Comparison of ENCODE assay signal across 25 mouse cellular contexts in the genomic region with DNA sequence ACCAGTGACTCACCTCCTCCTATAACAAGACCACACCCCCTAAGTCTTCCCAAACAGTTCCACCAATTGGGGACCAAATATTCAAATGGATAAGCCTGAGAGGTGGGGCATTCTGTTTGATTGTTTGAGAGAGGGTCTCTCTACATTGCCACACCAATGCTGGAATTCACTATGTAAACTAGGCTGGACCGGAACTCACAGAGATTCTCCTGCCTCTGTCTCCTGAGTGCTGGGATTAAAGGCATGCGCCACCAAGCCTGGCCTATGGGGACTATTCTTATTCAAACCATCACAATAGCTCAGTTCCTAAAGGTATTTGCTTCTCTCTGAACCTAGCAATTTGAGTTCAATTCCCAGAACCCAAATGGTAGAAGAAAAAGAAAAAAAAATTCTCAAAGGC. TPM values are rescaled to one million over a fixed set of nuclear protein-coding genes. Genes with fewer than 3 reads are reported as not detected.
DNase-seq lines count a peak whose midpoint lies in the region; ATAC-seq lines count a peak whose summit lies in the region.
"Had no signal": no experiment of that assay in that cellular context is flagged by ENCODE, and none has a peak within 500 bp of the region (broad histone marks: within the 10 kb centered on the region; RNA-seq: fewer than 3 reads in every experiment).

No protein-coding gene starts in this region.

- no peaks in the 10 kb centered on the region for H3K27me3 ChIP-seq in heart, embryonic 12.5 days (replicated peaks)
- H3K27me3 ChIP-seq in embryonic facial prominence, embryonic 10.5 days (replicated peaks; ENCODE audit: low read depth, poor library complexity, severe bottlenecking): peaks cover 9% of the 10 kb centered on the region; the same call in 1 of the 2 replicates
- H3K27me3 ChIP-seq: CH12.LX, Patski had no signal

- peaks cover 3% of the 10 kb centered on the region; the same call in 1 of the 2 replicates for H3K4me1 ChIP-seq in heart, embryonic 12.5 days (replicated peaks)
- peaks cover 8% of the 10 kb centered on the region for H3K4me1 ChIP-seq in embryonic facial prominence, embryonic 10.5 days

- no peak overlapping the region for H3K9ac ChIP-seq in heart, embryonic 12.5 days

- H3K4me3 ChIP-seq in heart, embryonic 12.5 days: no peak overlapping the region
- no peak overlapping the region for H3K4me3 ChIP-seq in embryonic facial prominence, embryonic 10.5 days

- peaks cover 8% of the 10 kb centered on the region; the same call in 1 of the 2 replicates for H3K36me3 ChIP-seq in heart, embryonic 12.5 days
- H3K36me3 ChIP-seq in embryonic facial prominence, embryonic 10.5 days (replicated peaks): peaks cover 10% of the 10 kb centered on the region

- DNase-seq in heart, adult 11 months: peak; percentile 23
- peak; percentile 55 for DNase-seq in ES-CJ7 (ENCODE audit: low read depth, low spot score)
- DNase-seq in R1 (ENCODE audit: low read depth, low spot score): peak; percentile 81
- DNase-seq in ZHBTc4 (ENCODE audit: low read depth, low spot score): peak; percentile 64
- no peak for DNase-seq in embryonic facial prominence, embryonic 10.5 days (ENCODE audit: low spot score)
- no peak for DNase-seq in kidney, postnatal 25 days
- DNase-seq: adrenal gland, adult 2 months; adrenal gland, adult 8-10 months; adrenal gland, postnatal 10 days; adrenal gland, postnatal 14 days; adrenal gland, postnatal 25 days; adrenal gland, postnatal 36 days; B cell, adult 2 months; cerebellum, adult 11 months; cerebellum, adult 11-12 months; cerebellum, adult 18-20 months; cerebellum, adult 2 months; cerebellum, adult 8-10 months had no signal

- H3K4me2 ChIP-seq in heart, embryonic 12.5 days: no peak overlapping the region

- ATAC-seq in heart, embryonic 12.5 days (ENCODE audit: insufficient number of reproducible peaks, low FRiP score): no peak
- ATAC-seq in frontal cortex, adult (ENCODE audit: low TSS enrichment): no peak
- ATAC-seq: activated CD4-positive, CD25-positive, alpha-beta regulatory T cell, adult 4 months; CD4-positive, CD25-positive, alpha-beta regulatory T cell, adult 4 months; Patski had no signal

- 92% methylated on average over 2 of the region's 2 CpGs for WGBS in heart, embryonic 12.5 days
- 94% methylated on average over 2 of the region's 2 CpGs for WGBS in embryonic facial prominence, embryonic 10.5 days

- no peaks in the 10 kb centered on the region for H3K9me3 ChIP-seq in heart, embryonic 12.5 days (replicated peaks)
- H3K9me3 ChIP-seq in embryonic facial prominence, embryonic 10.5 days: no peaks in the 10 kb centered on the region
- H3K9me3 ChIP-seq: G1E had no signal

- no peak overlapping the region for H3K27ac ChIP-seq in heart, embryonic 12.5 days (ENCODE audit: poor library complexity, severe bottlenecking)
- no peak overlapping the region for H3K27ac ChIP-seq in embryonic facial prominence, embryonic 10.5 days (replicated peaks)

RNA-seq across cellular contexts. Expression of a gene that starts 10.6 kb away (rescaled TPM):
- 45.1 and 47.4 TPM in 2 replicates for polyA plus RNA-seq in heart, embryonic 12.5 days (2016; fragmentation: Nextera tagmentation; extraction: Ambion mirVana)
- 78.3 and 84.7 TPM in 2 replicates for polyA plus RNA-seq in embryonic facial prominence, embryonic 10.5 days (2016; fragmentation: Nextera tagmentation; extraction: Ambion mirVana)

RNA-seq across cellular contexts. Expression of a gene that starts 10.8 kb away (rescaled TPM):
- 445 and 456 TPM in 2 replicates for polyA plus RNA-seq in heart, embryonic 12.5 days (2016; fragmentation: Nextera tagmentation; extraction: Ambion mirVana)
- 667 and 713 TPM in 2 replicates for polyA plus RNA-seq in embryonic facial prominence, embryonic 10.5 days (2016; fragmentation: Nextera tagmentation; extraction: Ambion mirVana)

RNA-seq across cellular contexts. Expression of a gene that starts 33.9 kb away (rescaled TPM):
- 175 and 180 TPM in 2 replicates for polyA plus RNA-seq in heart, embryonic 12.5 days (2016; fragmentation: Nextera tagmentation; extraction: Ambion mirVana)
- polyA plus RNA-seq in embryonic facial prominence, embryonic 10.5 days (2016; fragmentation: Nextera tagmentation; extraction: Ambion mirVana): 208 and 209 TPM in 2 replicates

RNA-seq across cellular contexts. Expression of a gene that starts 47.9 kb away (rescaled TPM):
- 0.32 and 0.60 TPM in 2 replicates for polyA plus RNA-seq in heart, embryonic 12.5 days (2016; fragmentation: Nextera tagmentation; extraction: Ambion mirVana)
- polyA plus RNA-seq in embryonic facial prominence, embryonic 10.5 days (2016; fragmentation: Nextera tagmentation; extraction: Ambion mirVana): 0.36 and 0.41 TPM in 2 replicates

RNA-seq across cellular contexts. Expression of a gene that starts 52.1 kb away (rescaled TPM):
- 547 and 555 TPM in 2 replicates for polyA plus RNA-seq in heart, embryonic 12.5 days (2016; fragmentation: Nextera tagmentation; extraction: Ambion mirVana)
- 320 and 348 TPM in 2 replicates for polyA plus RNA-seq in embryonic facial prominence, embryonic 10.5 days (2016; fragmentation: Nextera tagmentation; extraction: Ambion mirVana)

Comparison
In these comparisons a context has a peak if more than half of its experiments do, and no peak if none do; other contexts are left out.
1. DNase-seq: peak in heart, adult 11 months (single experiment), ES-CJ7 (single experiment), R1 (single experiment) and ZHBTc4 (single experiment); none in embryonic facial prominence, embryonic 10.5 days (single experiment) and kidney, postnatal 25 days (0 of 2).